Mouse (Mus musculus) MEL (cell line): ENCODE measurements at regions not wholly inside any gene's neighbourhood (a gene's known extent, or its start where the extent isn't known, plus 50 kb on each side); places are given as distances from the start of the nearest gene placed in this dataset.

Experiments
- CTCF ChIP-seq, 3 experiments: IDR thresholded peaks in 2 of 3; conservative IDR thresholded peaks in 1 of 3; 2 replicates each; pipeline ENCODE4 v1.5.1; 2011 to 2012; ENCODE audit warnings: low read length in 3 of 3, low read depth in 2 of 3, mild to moderate bottlenecking in 2 of 3, improper control_type of control experiment in 1 of 3, inconsistent platforms in 1 of 3, mixed read lengths in 1 of 3, moderate library complexity in 1 of 3; ENCODE audit not compliant: control insufficient read depth in 1 of 3, insufficient read depth in 1 of 3, poor library complexity in 1 of 3, severe bottlenecking in 1 of 3
- E2F4 ChIP-seq: IDR thresholded peaks from 2 replicates; pipeline ENCODE4 v1.6.1; 2011; ENCODE audit warnings: low read depth, low read length, improper control_type of control experiment, borderline replicate concordance
- ELF1 ChIP-seq: IDR thresholded peaks from 2 replicates; pipeline ENCODE4 v1.6.1; 2014; ENCODE audit warnings: low read depth, mild to moderate bottlenecking, inconsistent platforms, low read length, improper control_type of control experiment, moderate library complexity
- EP300 ChIP-seq, 2 experiments: IDR thresholded peaks; 2 replicates each; pipeline ENCODE4 v1.6.1; 2011; ENCODE audit warnings: improper control_type of control experiment in 2 of 2, low read length in 2 of 2, low read depth in 1 of 2, mild to moderate bottlenecking in 1 of 2
- GABPA ChIP-seq: IDR thresholded peaks from 2 replicates; pipeline ENCODE4 v1.6.1; 2012; ENCODE audit warnings: low read depth, mild to moderate bottlenecking, inconsistent platforms, low read length, improper control_type of control experiment, moderate library complexity
- GATA1 ChIP-seq: IDR thresholded peaks from 2 replicates; pipeline ENCODE4 v1.6.1; 2011; ENCODE audit warnings: low read depth, low read length, improper control_type of control experiment
- KAT2A ChIP-seq: conservative IDR thresholded peaks from 2 replicates; pipeline ENCODE4 v1.6.1; 2012; ENCODE audit warnings: low read depth, low read length, improper control_type of control experiment, inconsistent platforms
- MAFK ChIP-seq: IDR thresholded peaks from 2 replicates; pipeline ENCODE4 v1.6.1; 2011; ENCODE audit warnings: low read depth, mild to moderate bottlenecking, low read length, improper control_type of control experiment, borderline replicate concordance
- MEF2A ChIP-seq: IDR thresholded peaks from 2 replicates; pipeline ENCODE4 v1.6.1; 2014; ENCODE audit warnings: low read depth, mild to moderate bottlenecking, inconsistent platforms, low read length, improper control_type of control experiment; ENCODE audit not compliant: poor library complexity, insufficient replicate concordance, severe bottlenecking; ENCODE audit errors: extremely low read depth
- POLR2A ChIP-seq, 2 experiments: IDR thresholded peaks; 2 replicates each; pipeline ENCODE4 v1.6.1; 2011 to 2012; ENCODE audit warnings: low read length in 2 of 2, mild to moderate bottlenecking in 2 of 2, control low read depth in 1 of 2, improper control_type of control experiment in 1 of 2, low read depth in 1 of 2, moderate library complexity in 1 of 2; ENCODE audit not compliant: control insufficient read depth in 1 of 2, insufficient read depth in 1 of 2, poor library complexity in 1 of 2
- TAL1 ChIP-seq: IDR thresholded peaks from 2 replicates; pipeline ENCODE4 v1.6.1; 2012; ENCODE audit warnings: mild to moderate bottlenecking, inconsistent platforms, low read length, moderate library complexity, mixed read lengths

GRCm38 (mm10) chr3:8053711-8054110, 1433.5 kb upstream of the 1700008P02Rik start:
- TF ChIP-seq CTCF (IDR thresholded peaks at IDR 0.05 in 2 of 3, conservative IDR thresholded peaks at IDR 0.05 in 1 of 3; ENCODE audit: control insufficient read depth in 1 of 3, insufficient read depth in 1 of 3, low read depth in 2 of 3, low read length in 3 of 3, poor library complexity in 1 of 3, severe bottlenecking in 1 of 3) (no peak), MAFK (no peak), KAT2A (no peak), GABPA (no peak), GATA1 (no peak), ELF1 (no peak), E2F4 (no peak), POLR2A (IDR thresholded peaks at IDR 0.05; ENCODE audit: control insufficient read depth in 1 of 2, insufficient read depth in 1 of 2, low read depth in 1 of 2, low read length in 2 of 2, poor library complexity in 1 of 2) (no peak), EP300 (IDR thresholded peaks at IDR 0.05; ENCODE audit: low read depth in 1 of 2, low read length in 2 of 2) (no peak), MEF2A (no peak), TAL1 (no peak)
